Mouse (Mus musculus) lung, adult 2 months (tissue): Measurements from ENCODE around the gene Gm5431. TPM values are rescaled to one million over a fixed set of nuclear protein-coding genes. Genes with fewer than 3 reads are reported as not detected.

ENCODE experiments used
- DNase-seq: peaks from one replicate; pipeline ENCODE4 v3.0.0; 2022
- H3K4me1 ChIP-seq: fragments of 200-500 bp; 2 replicates; pipeline ENCODE4 v1.6.1; 2011; ENCODE audit warnings: low read length; ENCODE audit not compliant: control insufficient read depth, insufficient read depth
- H3K4me3 ChIP-seq: fragments of 200-500 bp; replicated peaks from 2 replicates; pipeline ENCODE3; 2011; ENCODE audit warnings: low read depth, mild to moderate bottlenecking, control low read depth, low read length; ENCODE audit errors: extremely low read depth
- CTCF ChIP-seq: fragments of 200-500 bp; IDR thresholded peaks from 2 replicates; pipeline ENCODE4 v1.5.1; 2011; ENCODE audit warnings: mild to moderate bottlenecking, low read length, control low read depth; ENCODE audit not compliant: insufficient read depth
- POLR2A ChIP-seq: fragments of 200-500 bp; IDR thresholded peaks from 2 replicates; pipeline ENCODE4 v1.6.1; 2011; ENCODE audit warnings: low read depth, mild to moderate bottlenecking, control low read depth, low read length, borderline replicate concordance; ENCODE audit errors: extremely low read depth
- WGBS: fragments of 180-500 bp; shearing (Covaris S2); methylation state at CpG from one replicate; pipeline ENCODE4 v1.1.7; 2018; 5-methylcytosine and 5-hydroxymethylcytosine counted together
- polyA plus RNA-seq: library from polyadenylated mRNA; depleted of rRNA; stranded (reverse); fragments of >200 nt; gene quantifications from 2 replicates; pipeline ENCODE4 v1.2.3, GENCODE M21; 2012

Gene Gm5431
- polyA plus RNA-seq, 1 experiment, result 0.66 TPM

DNA sequence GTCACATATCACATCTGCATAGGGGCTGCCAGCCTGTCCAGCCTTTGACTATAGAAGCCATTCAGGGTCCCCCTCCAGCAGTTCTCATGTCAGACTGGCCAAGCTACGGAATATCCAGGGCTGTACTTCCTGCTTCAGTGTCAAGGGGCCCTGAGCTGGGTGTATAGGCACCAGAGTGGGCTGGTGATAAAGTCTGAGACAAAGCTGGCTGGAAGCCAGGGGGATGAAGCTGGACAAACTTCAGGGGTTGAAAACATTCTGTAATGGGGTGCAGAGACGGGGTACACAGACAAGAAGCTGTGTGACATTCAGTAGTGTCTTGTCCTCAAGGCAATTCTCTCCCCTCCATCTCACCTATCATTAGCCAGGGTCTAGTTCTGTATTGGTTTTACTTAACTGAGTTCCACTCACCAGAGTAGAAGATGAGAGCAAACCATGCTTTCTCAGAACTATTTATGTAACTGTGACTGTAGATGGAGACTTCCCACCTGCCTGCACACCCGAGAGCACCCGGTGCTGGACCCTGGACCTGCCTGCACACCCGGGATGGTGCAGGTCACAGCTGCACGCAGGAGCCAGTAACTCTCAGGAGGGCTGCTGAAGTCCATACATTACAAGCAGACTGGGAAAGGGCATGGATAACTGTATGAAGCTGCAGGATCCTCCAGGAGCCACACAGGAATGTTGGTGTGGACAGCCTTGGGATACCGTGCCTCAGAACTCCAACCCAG, 32.5 kb downstream of the Gm5431 start:
- H3K4me1 ChIP-seq, result peaks cover 12% of the 10 kb centered on the region
- no peak for TF ChIP-seq CTCF
- no peak for TF ChIP-seq POLR2A
- H3K4me3 ChIP-seq, result peak overlapping the region; percentile 26
- WGBS, result 4% methylated on average over 7 of the region's 7 CpGs
- DNase-seq, result no peak

GRCm38 (mm10) chr11:48866481-48866880, 35.5 kb downstream of the Gm5431 start:
- Histone ChIP-seq H3K4me3 (no peak overlapping the region), H3K4me1 (peaks cover 5% of the 10 kb centered on the region; the same call in 1 of the 2 replicates)
- TF ChIP-seq CTCF (no peak), POLR2A (no peak)
- DNase-seq, result no peak
- WGBS, result 93% methylated on average over 9 of the region's 9 CpGs

- Histone ChIP-seq H3K4me3 (no peak overlapping the region), H3K4me1 (peaks cover 3% of the 10 kb centered on the region; the same call in 1 of the 2 replicates)
- WGBS, result 68% methylated on average over 3 of the region's 3 CpGs
- TF ChIP-seq POLR2A (no peak), CTCF (no peak)
- no peak for DNase-seq
Measured at GRCm38 (mm10) chr11:48863808-48864207, 38.2 kb downstream of the Gm5431 start.

DNA sequence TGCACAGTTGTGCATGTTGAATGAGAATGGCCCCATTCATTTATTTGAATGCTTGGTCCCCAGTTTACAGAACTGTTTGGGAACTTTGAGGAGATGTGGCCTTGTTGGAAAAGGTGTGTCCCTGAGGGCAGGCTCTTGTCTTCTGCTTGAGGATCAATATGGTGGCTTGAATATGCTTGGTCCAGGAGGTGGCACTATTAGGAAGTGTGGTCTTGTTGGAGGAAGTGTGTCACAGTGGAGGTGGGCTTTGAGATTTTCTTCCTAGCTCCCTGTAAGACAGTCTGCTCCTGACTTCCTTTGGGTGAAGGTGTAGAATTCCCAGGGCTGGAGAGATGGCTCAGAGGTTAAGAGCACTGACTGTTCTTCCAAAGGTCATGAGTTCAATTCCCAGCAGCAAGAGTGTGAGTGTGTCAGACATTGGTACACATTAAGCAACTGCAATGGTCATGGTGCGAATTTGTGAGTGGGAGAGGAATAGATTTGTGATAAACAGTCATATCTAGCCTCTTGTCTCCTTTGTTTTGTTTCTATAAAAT, 39.2 kb downstream of the Gm5431 start:
- WGBS, result 78% methylated on average over 1 of the region's 1 CpGs
- TF ChIP-seq CTCF, result no peak
- TF ChIP-seq POLR2A, result no peak
- no peak for DNase-seq
- H3K4me3 ChIP-seq, result no peak overlapping the region
- H3K4me1 ChIP-seq, result no peaks in the 10 kb centered on the region

- DNase-seq, result no peak
- Histone ChIP-seq H3K4me1 (peaks cover 4% of the 10 kb centered on the region), H3K4me3 (no peak overlapping the region)
- no peak for TF ChIP-seq POLR2A
- TF ChIP-seq CTCF, result peak; percentile 55; the same call in 1 of the 2 replicates
- WGBS, result under 1% methylated on average over 6 of the region's 6 CpGs
Measured at GRCm38 (mm10) chr11:48859014-48859413, 43.0 kb downstream of the Gm5431 start.

DNA sequence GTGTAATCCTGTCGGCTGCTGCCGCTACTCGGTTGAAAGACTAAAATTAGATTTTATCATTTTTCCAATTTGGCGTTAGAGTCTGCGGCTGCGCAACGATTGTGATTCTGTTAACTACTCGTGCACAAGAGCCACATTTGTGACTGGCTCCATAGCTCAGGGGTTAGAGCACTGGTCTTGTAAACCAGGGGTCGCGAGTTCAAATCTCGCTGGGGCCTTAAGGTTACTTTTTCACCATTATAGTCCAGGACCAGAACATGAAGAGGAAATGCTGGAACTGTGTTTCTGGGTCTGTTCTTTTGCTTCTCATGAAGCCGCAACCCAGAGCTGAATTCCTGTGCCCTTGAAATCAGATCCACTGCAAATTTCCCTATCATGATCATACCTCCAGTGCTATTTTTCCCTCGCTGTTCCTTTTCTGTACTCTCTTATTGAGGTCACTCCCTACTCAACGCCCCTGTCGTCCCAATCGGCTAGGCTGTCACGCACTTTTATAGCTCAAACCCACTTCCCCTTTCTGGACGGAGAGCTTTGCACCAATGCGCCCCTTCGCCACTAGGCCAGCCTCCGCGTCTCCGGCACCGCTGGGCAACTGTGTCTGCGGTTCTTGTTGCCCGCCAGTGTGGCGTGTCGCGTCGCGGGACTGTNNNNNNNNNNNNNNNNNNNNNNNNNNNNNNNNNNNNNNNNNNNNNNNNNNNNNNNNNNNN, 48.4 kb downstream of the Gm5431 start:
- Histone ChIP-seq H3K4me3 (peak overlapping the region; percentile 76), H3K4me1 (peaks cover 7% of the 10 kb centered on the region)
- 5% methylated on average over 31 of the region's 31 CpGs for WGBS
- DNase-seq, result peak; percentile 92
- no peak for TF ChIP-seq CTCF
- TF ChIP-seq POLR2A, result 0 out of 2 replicates have a peak, but pooled peaks have one; percentile 7

DNA sequence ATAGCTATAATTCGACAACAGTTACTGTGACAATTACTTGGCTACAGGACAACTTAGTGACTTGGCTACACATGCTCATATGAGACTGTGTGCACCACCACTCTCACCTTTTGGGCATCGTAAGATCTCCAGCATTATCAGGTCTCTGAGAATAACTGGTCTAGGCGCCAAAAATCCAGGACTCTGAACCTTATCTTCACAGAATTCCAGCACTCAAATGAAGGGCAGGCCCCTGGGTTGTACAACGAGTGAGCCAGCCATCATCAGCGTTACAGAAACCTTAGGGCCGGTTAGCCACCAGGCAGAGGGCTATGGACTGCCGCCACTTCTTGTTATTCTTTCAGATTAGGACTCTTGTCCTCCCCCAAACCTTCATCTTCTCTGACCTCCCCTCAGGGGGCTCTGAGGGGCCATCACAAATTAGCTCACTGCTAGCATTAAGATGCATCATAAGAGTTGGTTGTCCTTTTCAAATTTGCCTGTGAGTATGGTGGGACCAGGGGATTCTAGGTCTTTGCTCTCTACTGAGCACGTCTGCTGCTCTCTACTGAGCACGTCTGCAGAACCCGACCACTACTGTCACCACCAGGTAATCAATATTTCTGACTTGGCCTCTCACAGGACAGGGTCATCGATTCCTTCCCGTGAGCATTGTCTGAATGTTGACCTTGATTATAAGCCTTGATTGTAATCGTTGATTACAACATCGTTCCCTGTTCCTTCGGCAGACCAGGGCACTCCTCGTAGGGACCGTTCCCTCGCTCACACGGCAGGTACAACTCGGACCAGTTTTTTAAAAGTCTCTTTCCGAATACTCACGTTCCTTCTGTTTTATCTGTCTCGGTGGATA, 49.2 kb downstream of the Gm5431 start:
- H3K4me1 ChIP-seq, result peaks cover 7% of the 10 kb centered on the region
- H3K4me3 ChIP-seq, result peak overlapping the region; percentile 76
- 14% methylated on average over 23 of the region's 23 CpGs for WGBS
- no peak for DNase-seq
- TF ChIP-seq POLR2A (no peak), CTCF (no peak)

- peaks cover 7% of the 10 kb centered on the region for H3K4me1 ChIP-seq
- no peak for TF ChIP-seq POLR2A
- no peak for TF ChIP-seq CTCF
- H3K4me3 ChIP-seq, result no peak overlapping the region
- DNase-seq, result no peak
- 78% methylated on average over 4 of the region's 4 CpGs for WGBS
Measured at GRCm38 (mm10) chr11:48852190-48852589, 49.8 kb downstream of the Gm5431 start.
